Mouse (Mus musculus) bone marrow, adult 2 months (tissue): Measurements from ENCODE around the gene Cbln1.

ENCODE experiments used
- CTCF ChIP-seq: fragments of 200-500 bp; IDR thresholded peaks from 2 replicates; pipeline ENCODE4 v1.5.1; 2011; ENCODE audit warnings: low read length, control low read depth; ENCODE audit not compliant: control insufficient read depth, insufficient read depth
- POLR2A ChIP-seq: fragments of 200-500 bp; IDR thresholded peaks from 2 replicates; pipeline ENCODE4 v1.6.1; 2011; ENCODE audit warnings: low read depth, mild to moderate bottlenecking, control low read depth, low read length, borderline replicate concordance; ENCODE audit not compliant: control insufficient read depth

DNA sequence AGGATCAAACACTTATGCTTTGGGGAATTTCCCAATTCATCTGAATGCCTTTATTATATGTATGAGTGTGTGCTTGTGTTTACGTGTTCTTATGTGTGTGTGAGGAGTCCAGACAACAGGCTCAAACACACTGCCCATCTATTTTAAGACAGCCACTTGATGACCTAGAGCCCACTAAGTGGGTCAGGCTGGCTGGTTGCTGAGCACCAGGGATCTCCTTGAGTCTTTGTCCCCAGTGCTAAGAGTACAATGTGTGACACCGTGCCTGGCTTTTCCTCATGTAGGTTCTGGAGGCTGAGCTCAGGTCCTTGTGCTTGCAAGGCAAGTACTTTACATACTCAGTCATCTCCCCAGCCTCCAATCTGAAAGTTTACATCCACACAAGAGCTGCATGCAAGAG, 20.7 kb downstream of the Cbln1 start:
- no peak for TF ChIP-seq POLR2A
- no peak for TF ChIP-seq CTCF
